Mouse (Mus musculus): ENCODE results near the gene Dnajb4. TPM values are rescaled to one million over a fixed set of nuclear protein-coding genes. Genes with fewer than 3 reads are reported as not detected.

Dnajb4 gene
- polyA plus RNA-seq, 1 experiment from 2014 or later: 25.9 TPM

DNA sequence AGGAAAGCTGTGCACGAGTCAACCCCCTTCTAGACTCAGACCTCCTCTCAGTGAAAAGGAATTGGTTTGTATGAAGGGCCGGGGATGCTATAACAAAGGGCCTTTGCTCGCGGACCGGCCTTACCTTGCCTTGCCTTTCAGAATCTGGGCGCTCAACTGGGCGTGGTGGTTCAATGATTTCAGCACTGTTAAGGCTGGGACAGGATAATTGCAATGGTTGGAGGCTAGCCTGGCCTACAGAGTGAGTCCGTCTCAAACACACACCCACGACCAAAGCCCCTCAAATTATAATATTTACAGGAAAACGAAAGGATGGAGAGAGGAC lies 44.0 kb downstream of the Dnajb4 start, which contains the start of gene Gipc2:
Gene Gipc2 (minus strand): TSS at position 132 of the 325 bp plus-strand sequence.
- peaks cover 29% of the 10 kb centered on the region for H3K27me3 ChIP-seq (ENCODE audit: insufficient read depth, low read length)
- ATAC-seq (peak; percentile 47), DNase-seq (no peak)
- peak within 1 kb of the TSS; percentile 59 for H3K9ac ChIP-seq (replicated peaks)
- 12% methylated on average over 10 of the region's 10 CpGs for WGBS (ENCODE audit: insufficient replicate concordance)
- H3K4me3 ChIP-seq (ENCODE audit: low read depth, low read length): peak within 1 kb of the TSS; percentile 57
- H3K9me3 ChIP-seq (ENCODE audit: low read length): no peaks in the 10 kb centered on the region
- H3K4me2 ChIP-seq (ENCODE audit: low read depth, low read length): peak within 1 kb of the TSS; percentile 85
- H3K36me3 ChIP-seq (replicated peaks; ENCODE audit: insufficient read depth, low read length): no peaks in the 10 kb centered on the region
- H3K4me1 ChIP-seq (ENCODE audit: insufficient read depth): peaks cover 7% of the 10 kb centered on the region; the same call in 1 of the 2 replicates
- TF ChIP-seq CTCF (IDR thresholded peaks at IDR 0.05; ENCODE audit: low read depth): no peak
- TF ChIP-seq EP300 (IDR thresholded peaks at IDR 0.05; ENCODE audit: low read depth): no peak
- H3K27ac ChIP-seq (ENCODE audit: low read depth): peak within 1 kb of the TSS; percentile 64

DNA sequence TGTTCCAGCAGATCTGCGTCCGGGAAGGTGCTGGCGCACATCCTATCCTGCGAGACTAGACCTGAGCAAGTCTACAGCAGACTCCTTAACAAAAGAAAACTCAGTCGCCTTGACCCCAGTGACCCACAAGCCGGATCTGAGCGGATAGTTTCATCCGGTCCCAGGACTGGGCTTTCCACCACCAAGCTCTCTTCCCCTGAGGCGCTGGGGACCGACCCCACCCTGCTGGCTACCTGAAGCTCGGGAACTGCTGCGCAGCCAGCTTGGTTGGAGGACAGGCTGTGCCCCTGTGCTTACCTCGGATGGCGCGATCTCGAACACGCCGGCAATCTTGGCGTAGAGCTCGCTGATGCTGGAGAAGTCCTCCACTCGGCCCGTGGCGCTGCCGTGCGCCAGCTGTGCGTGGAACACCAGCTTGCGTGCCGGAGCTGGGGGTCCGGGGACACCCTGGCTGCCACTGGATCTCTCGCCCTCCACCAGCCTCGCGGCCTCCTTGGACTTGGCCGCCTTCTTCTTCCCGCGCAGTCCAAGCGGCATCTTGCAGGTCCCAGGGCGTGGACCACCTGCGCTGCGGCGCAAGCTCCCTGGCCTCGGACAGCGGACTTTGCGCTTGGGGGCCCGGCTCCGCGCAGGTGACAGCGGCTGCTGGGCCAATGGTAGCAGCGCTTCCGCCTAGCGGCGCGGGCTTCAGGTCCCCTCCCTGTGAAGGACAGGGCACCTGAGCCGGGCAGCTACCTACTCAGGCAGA lies 44.6 kb downstream of the Dnajb4 start:
- 3% methylated on average over 43 of the region's 53 CpGs for WGBS (ENCODE audit: insufficient replicate concordance)
- Histone ChIP-seq H3K9ac (replicated peaks) (peak overlapping the region; percentile 59), H3K4me1 (ENCODE audit: insufficient read depth) (peaks cover 4% of the 10 kb centered on the region; the same call in 1 of the 2 replicates)

DNA sequence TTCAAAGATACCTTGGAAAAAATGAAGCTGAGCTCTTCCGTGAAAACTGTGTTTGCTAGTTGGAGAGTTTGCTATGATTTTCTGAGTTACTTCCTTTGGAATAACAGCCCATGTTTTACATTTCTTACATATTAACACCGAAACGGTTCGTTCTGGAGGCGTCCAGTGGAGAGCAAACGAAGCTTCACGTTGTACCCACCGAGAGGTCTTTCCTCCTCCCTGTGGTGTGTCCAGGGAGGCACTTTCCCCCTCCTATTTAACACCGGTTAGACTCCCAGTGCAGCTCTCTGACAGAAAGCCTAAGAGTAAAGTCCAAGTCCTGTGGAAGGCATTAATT lies 45.1 kb downstream of the Dnajb4 start:
- DNase-seq (no peak), ATAC-seq (peak; percentile 37; the same call in 1 of the 2 replicates)
- Histone ChIP-seq H3K4me3 (ENCODE audit: low read depth, low read length) (peak overlapping the region; percentile 57), H3K9ac (replicated peaks) (no peak overlapping the region), H3K9me3 (ENCODE audit: low read length) (no peaks in the 10 kb centered on the region), H3K36me3 (replicated peaks; ENCODE audit: insufficient read depth, low read length) (no peaks in the 10 kb centered on the region), H3K4me2 (ENCODE audit: low read depth, low read length) (peak overlapping the region; percentile 85), H3K27ac (ENCODE audit: low read depth) (no peak overlapping the region), H3K4me1 (ENCODE audit: insufficient read depth) (peaks cover 2% of the 10 kb centered on the region; the same call in 1 of the 2 replicates), H3K27me3 (ENCODE audit: insufficient read depth, low read length) (peaks cover 29% of the 10 kb centered on the region)
- no peak for TF ChIP-seq EP300 (IDR thresholded peaks at IDR 0.05; ENCODE audit: low read depth)
- TF ChIP-seq CTCF (IDR thresholded peaks at IDR 0.05; ENCODE audit: low read depth): no peak
- WGBS (ENCODE audit: insufficient replicate concordance): 21% methylated on average over 9 of the region's 9 CpGs

More for the DNA sequence above, 44.6 kb downstream of the Dnajb4 start:
- peak; percentile 54 for DNase-seq
- TF ChIP-seq EP300 (IDR thresholded peaks at IDR 0.05; ENCODE audit: low read depth): no peak
- no peak for TF ChIP-seq CTCF (IDR thresholded peaks at IDR 0.05; ENCODE audit: low read depth)
- Histone ChIP-seq H3K9me3 (ENCODE audit: low read length) (no peaks in the 10 kb centered on the region), H3K4me2 (ENCODE audit: low read depth, low read length) (peak overlapping the region; percentile 85), H3K27me3 (ENCODE audit: insufficient read depth, low read length) (peaks cover 29% of the 10 kb centered on the region), H3K27ac (ENCODE audit: low read depth) (peak overlapping the region; percentile 64), H3K36me3 (replicated peaks; ENCODE audit: insufficient read depth, low read length) (no peaks in the 10 kb centered on the region), H3K4me3 (ENCODE audit: low read depth, low read length) (peak overlapping the region; percentile 57)
- ATAC-seq: peak; percentile 81

DNA sequence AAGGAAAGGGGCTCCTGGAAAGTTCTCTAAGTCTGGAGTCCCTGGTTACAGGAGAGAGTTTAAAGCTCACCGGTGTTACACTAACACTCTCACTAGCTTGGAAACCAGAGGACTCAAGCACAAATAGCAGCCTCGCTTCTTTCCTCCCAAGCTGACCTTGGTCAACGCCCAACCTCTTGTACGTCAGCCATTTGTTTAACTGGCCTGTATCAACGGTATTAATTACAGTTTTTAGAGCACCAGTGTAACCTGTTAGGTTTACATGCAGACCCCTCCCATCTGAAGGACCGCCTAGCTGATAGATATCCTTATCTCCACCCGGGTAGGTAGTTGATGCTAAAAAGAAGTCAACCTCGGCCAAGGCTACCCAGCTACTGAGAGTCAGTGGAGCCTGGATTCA lies 46.8 kb downstream of the Dnajb4 start:
- DNase-seq (no peak), ATAC-seq (no peak)
- Histone ChIP-seq H3K4me3 (ENCODE audit: low read depth, low read length) (no peak overlapping the region), H3K36me3 (replicated peaks; ENCODE audit: insufficient read depth, low read length) (no peaks in the 10 kb centered on the region), H3K9me3 (ENCODE audit: low read length) (no peaks in the 10 kb centered on the region), H3K4me2 (ENCODE audit: low read depth, low read length) (no peak overlapping the region), H3K27me3 (ENCODE audit: insufficient read depth, low read length) (peaks cover 29% of the 10 kb centered on the region), H3K9ac (replicated peaks) (no peak overlapping the region), H3K4me1 (ENCODE audit: insufficient read depth) (peaks cover 2% of the 10 kb centered on the region; the same call in 1 of the 2 replicates), H3K27ac (ENCODE audit: low read depth) (no peak overlapping the region)
- no peak for TF ChIP-seq EP300 (IDR thresholded peaks at IDR 0.05; ENCODE audit: low read depth)
- no peak for TF ChIP-seq CTCF (IDR thresholded peaks at IDR 0.05; ENCODE audit: low read depth)
- WGBS (ENCODE audit: insufficient replicate concordance): 80% methylated on average over 8 of the region's 8 CpGs

DNA sequence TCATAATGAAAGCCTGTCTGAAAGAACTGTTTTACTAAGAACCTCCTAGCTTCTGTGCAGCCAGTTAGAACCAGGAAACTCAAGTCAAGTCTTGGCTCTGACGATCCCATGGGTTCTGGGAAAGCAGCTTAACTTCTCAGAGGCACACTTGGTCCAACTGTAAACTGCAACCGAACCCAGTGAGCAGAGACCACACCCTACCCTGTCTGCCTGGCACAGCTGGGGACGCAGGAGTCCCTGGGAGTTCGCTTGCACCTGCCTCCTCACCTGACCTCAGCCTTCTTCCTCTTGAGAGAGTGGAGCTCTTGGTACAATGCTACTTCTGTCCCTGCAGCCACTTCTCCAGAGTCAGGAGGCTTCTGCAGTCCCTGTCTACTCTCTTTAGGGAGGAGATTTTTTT lies 49.5 kb downstream of the Dnajb4 start:
- Histone ChIP-seq H3K4me2 (ENCODE audit: low read depth, low read length) (no peak overlapping the region), H3K4me3 (ENCODE audit: low read depth, low read length) (no peak overlapping the region), H3K27ac (ENCODE audit: low read depth) (no peak overlapping the region), H3K36me3 (replicated peaks; ENCODE audit: insufficient read depth, low read length) (no peaks in the 10 kb centered on the region), H3K4me1 (ENCODE audit: insufficient read depth) (no peaks in the 10 kb centered on the region), H3K27me3 (ENCODE audit: insufficient read depth, low read length) (peaks cover 12% of the 10 kb centered on the region), H3K9me3 (ENCODE audit: low read length) (no peaks in the 10 kb centered on the region), H3K9ac (replicated peaks) (no peak overlapping the region)
- ATAC-seq: no peak
- DNase-seq: no peak
- no peak for TF ChIP-seq EP300 (IDR thresholded peaks at IDR 0.05; ENCODE audit: low read depth)
- TF ChIP-seq CTCF (IDR thresholded peaks at IDR 0.05; ENCODE audit: low read depth): no peak
- WGBS (ENCODE audit: insufficient replicate concordance): 59% methylated on average over 4 of the region's 4 CpGs

DNA sequence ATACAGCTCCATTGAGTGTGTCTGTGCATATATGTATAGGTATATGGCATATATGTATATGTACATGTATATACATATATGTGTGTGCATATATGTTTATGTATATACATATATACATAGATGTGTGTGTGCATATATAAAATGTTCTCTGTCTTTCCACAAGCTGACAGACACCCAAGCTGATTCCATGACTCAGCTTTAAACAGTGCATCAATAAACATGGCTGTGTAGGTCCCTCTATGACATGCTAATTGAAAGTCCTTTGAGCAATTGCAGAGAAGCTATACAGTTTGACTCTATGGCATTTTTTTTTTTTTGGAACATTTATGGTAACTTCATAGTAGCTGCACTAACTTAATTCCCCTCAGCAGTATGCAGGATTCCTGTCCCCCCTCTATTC lies 50.8 kb downstream of the Dnajb4 start:
- Histone ChIP-seq H3K27ac (ENCODE audit: low read depth) (no peak overlapping the region), H3K4me2 (ENCODE audit: low read depth, low read length) (no peak overlapping the region), H3K27me3 (ENCODE audit: insufficient read depth, low read length) (peaks cover under 1% of the 10 kb centered on the region; the same call in 1 of the 2 replicates), H3K9ac (replicated peaks) (no peak overlapping the region), H3K4me1 (ENCODE audit: insufficient read depth) (no peaks in the 10 kb centered on the region), H3K36me3 (replicated peaks; ENCODE audit: insufficient read depth, low read length) (no peaks in the 10 kb centered on the region), H3K9me3 (ENCODE audit: low read length) (no peaks in the 10 kb centered on the region), H3K4me3 (ENCODE audit: low read depth, low read length) (no peak overlapping the region)
- ATAC-seq (no peak), DNase-seq (no peak)
- TF ChIP-seq EP300 (IDR thresholded peaks at IDR 0.05; ENCODE audit: low read depth) (no peak), CTCF (IDR thresholded peaks at IDR 0.05; ENCODE audit: low read depth) (no peak)

Data from liver, postnatal 0 days (tissue).